Mouse (Mus musculus) kidney, postnatal 0 days (tissue): ENCODE measurements around the gene Carmil1. TPM values are rescaled to one million over a fixed set of nuclear protein-coding genes. Genes with fewer than 3 reads are reported as not detected.

Experiments
- ATAC-seq: fragments of 200-750 bp; cut with Nextera tagmentation; replicated peaks from 2 replicates; pipeline ENCODE4 v1.8.0; 2017; ENCODE audit warnings: low read depth, moderate number of reproducible peaks, moderate TSS enrichment, moderate library complexity; ENCODE audit not compliant: low FRiP score
- DNase-seq: peaks from one replicate; pipeline ENCODE4 v3.0.0-alpha.2; 2016; ENCODE audit warnings: low spot score
- H3K27ac ChIP-seq: fragments of 300-500 bp; sonication (generic); 2 replicates; pipeline ENCODE4 v1.5.1; 2014; ENCODE audit warnings: mild to moderate bottlenecking
- H3K27me3 ChIP-seq: fragments of 300-500 bp; sonication (generic); 2 replicates; pipeline ENCODE4 v1.6.1; 2014; ENCODE audit warnings: low read length, mixed read lengths; ENCODE audit not compliant: insufficient read depth
- H3K36me3 ChIP-seq: fragments of 300-500 bp; sonication (generic); 2 replicates; pipeline ENCODE4 v1.6.1; 2014; ENCODE audit warnings: low read length, mixed read lengths; ENCODE audit not compliant: insufficient read depth
- H3K4me1 ChIP-seq: fragments of 300-500 bp; sonication (generic); replicated peaks from 2 replicates; pipeline ENCODE4 v1.6.1; 2014; ENCODE audit warnings: antibody characterized with exemption, low read length, mixed read lengths; ENCODE audit not compliant: insufficient read depth
- H3K4me2 ChIP-seq: fragments of 300-500 bp; sonication (generic); 2 replicates; pipeline ENCODE4 v1.6.1; 2014; ENCODE audit warnings: mild to moderate bottlenecking, low read length, moderate library complexity, mixed read lengths
- H3K4me3 ChIP-seq: fragments of 300-500 bp; sonication (generic); replicated peaks from 2 replicates; pipeline ENCODE4 v1.5.1; 2014; ENCODE audit warnings: low read depth, low read length
- H3K9ac ChIP-seq: fragments of 300-500 bp; sonication (generic); 2 replicates; pipeline ENCODE4 v1.6.1; 2014; ENCODE audit warnings: low read depth, low read length
- H3K9me3 ChIP-seq: fragments of 300-500 bp; sonication (generic); replicated peaks from 2 replicates; pipeline ENCODE4 v1.6.1; 2016; ENCODE audit warnings: low read length, inconsistent platforms, mixed read lengths
- CTCF ChIP-seq: IDR thresholded peaks from 2 replicates; pipeline ENCODE4 v1.5.1; 2016; ENCODE audit warnings: antibody characterized with exemption, low read depth, mild to moderate bottlenecking, moderate library complexity
- WGBS: fragments of 180-500 bp; shearing (Covaris S2); extraction: QIAGEN DNeasy Blood & Tissue Kit; methylation state at CpG from one replicate; pipeline ENCODE4 v1.1.7; 2014; 5-methylcytosine and 5-hydroxymethylcytosine counted together
- polyA plus RNA-seq: library from polyadenylated mRNA; unstranded; fragments of >200 nt; fragmentation: Nextera tagmentation; extraction: Ambion mirVana; gene quantifications from 2 replicates; pipeline ENCODE4 v1.2.1, GENCODE M21; 2015

Carmil1 gene
- polyA plus RNA-seq, 1 experiment from 2014 or later: 35.4 TPM

- Histone ChIP-seq H3K27ac (peak overlapping the region; percentile 83), H3K4me3 (peak overlapping the region; percentile 76), H3K9me3 (no peaks in the 10 kb centered on the region), H3K9ac (peak overlapping the region; percentile 71), H3K4me2 (peak overlapping the region; percentile 83), H3K36me3 (no peaks in the 10 kb centered on the region), H3K4me1 (no peaks in the 10 kb centered on the region), H3K27me3 (no peaks in the 10 kb centered on the region)
- 2% methylated on average over 21 of the region's 21 CpGs for WGBS
- DNase-seq (peak; percentile 47), ATAC-seq (peak; percentile 67)
- TF ChIP-seq CTCF: no peak
Measured at GRCm38 (mm10) chr13:24279762-24280438, 695 bp downstream of the Carmil1 start.

- no peaks in the 10 kb centered on the region for H3K9me3 ChIP-seq
- 0 out of 2 replicates have a peak overlapping the region, but pooled peaks have one; percentile 3 for H3K27ac ChIP-seq
- H3K36me3 ChIP-seq: no peaks in the 10 kb centered on the region
- H3K9ac ChIP-seq: no peak overlapping the region
- peak overlapping the region; percentile 76; the same call in 1 of the 2 replicates for H3K4me3 ChIP-seq
- no peak for ATAC-seq
- TF ChIP-seq CTCF: no peak
- H3K4me1 ChIP-seq: no peaks in the 10 kb centered on the region
- H3K4me2 ChIP-seq: peak overlapping the region; percentile 83
- DNase-seq: no peak
- WGBS: 42% methylated on average over 11 of the region's 11 CpGs
- no peaks in the 10 kb centered on the region for H3K27me3 ChIP-seq
Measured at GRCm38 (mm10) chr13:24279407-24279761, 1.2 kb downstream of the Carmil1 start.

- Histone ChIP-seq H3K4me2 (no peak overlapping the region), H3K27me3 (no peaks in the 10 kb centered on the region), H3K4me1 (no peaks in the 10 kb centered on the region; the same call in none of the 2 replicates), H3K36me3 (no peaks in the 10 kb centered on the region), H3K27ac (0 out of 2 replicates have a peak overlapping the region, but pooled peaks have one; percentile 31), H3K9me3 (no peaks in the 10 kb centered on the region), H3K4me3 (no peak overlapping the region), H3K9ac (no peak overlapping the region)
- 65% methylated on average over 4 of the region's 4 CpGs for WGBS
- DNase-seq (no peak), ATAC-seq (no peak)
- TF ChIP-seq CTCF: no peak
Measured at GRCm38 (mm10) chr13:24272740-24273377, 7.7 kb downstream of the Carmil1 start.

GRCm38 (mm10) chr13:24269100-24269465, 11.5 kb downstream of the Carmil1 start:
- H3K9ac ChIP-seq: no peak overlapping the region
- no peaks in the 10 kb centered on the region for H3K36me3 ChIP-seq
- no peaks in the 10 kb centered on the region; the same call in none of the 2 replicates for H3K4me1 ChIP-seq
- H3K27me3 ChIP-seq: no peaks in the 10 kb centered on the region
- H3K4me3 ChIP-seq: no peak overlapping the region
- no peaks in the 10 kb centered on the region for H3K9me3 ChIP-seq
- no peak for ATAC-seq
- no peak for DNase-seq
- no peak overlapping the region for H3K27ac ChIP-seq
- no peak overlapping the region for H3K4me2 ChIP-seq
- TF ChIP-seq CTCF: no peak
- 73% methylated on average over 3 of the region's 3 CpGs for WGBS

GRCm38 (mm10) chr13:24268355-24269099, 12.1 kb downstream of the Carmil1 start:
- no peak overlapping the region for H3K27ac ChIP-seq
- ATAC-seq: no peak
- H3K36me3 ChIP-seq: no peaks in the 10 kb centered on the region
- 66% methylated on average over 14 of the region's 14 CpGs for WGBS
- H3K4me3 ChIP-seq: no peak overlapping the region
- H3K9me3 ChIP-seq: no peaks in the 10 kb centered on the region
- H3K4me2 ChIP-seq: no peak overlapping the region
- DNase-seq: no peak
- H3K27me3 ChIP-seq: no peaks in the 10 kb centered on the region
- no peak for TF ChIP-seq CTCF
- no peaks in the 10 kb centered on the region; the same call in none of the 2 replicates for H3K4me1 ChIP-seq
- no peak overlapping the region for H3K9ac ChIP-seq

- H3K9ac ChIP-seq: no peak overlapping the region
- H3K27me3 ChIP-seq: no peaks in the 10 kb centered on the region
- no peak overlapping the region for H3K4me2 ChIP-seq
- no peak overlapping the region for H3K27ac ChIP-seq
- no peaks in the 10 kb centered on the region for H3K36me3 ChIP-seq
- WGBS: 88% methylated on average over 5 of the region's 5 CpGs
- H3K4me3 ChIP-seq: no peak overlapping the region
- H3K4me1 ChIP-seq: no peaks in the 10 kb centered on the region; the same call in 1 of the 2 replicates
- DNase-seq (no peak), ATAC-seq (no peak)
- TF ChIP-seq CTCF: no peak
- H3K9me3 ChIP-seq: no peaks in the 10 kb centered on the region
Measured at GRCm38 (mm10) chr13:24264760-24265159, 15.8 kb downstream of the Carmil1 start.
